Mouse (Mus musculus) retina, adult 2 months (tissue): ENCODE measurements at regions not wholly inside any gene's neighbourhood (a gene's known extent, or its start where the extent isn't known, plus 50 kb on each side); places are given as distances from the start of the nearest gene placed in this dataset.

Experiments used
- DNase-seq: peaks from one replicate; pipeline ENCODE4 v3.0.0-alpha.2; 2012; ENCODE audit warnings: low read depth, low spot score

DNA sequence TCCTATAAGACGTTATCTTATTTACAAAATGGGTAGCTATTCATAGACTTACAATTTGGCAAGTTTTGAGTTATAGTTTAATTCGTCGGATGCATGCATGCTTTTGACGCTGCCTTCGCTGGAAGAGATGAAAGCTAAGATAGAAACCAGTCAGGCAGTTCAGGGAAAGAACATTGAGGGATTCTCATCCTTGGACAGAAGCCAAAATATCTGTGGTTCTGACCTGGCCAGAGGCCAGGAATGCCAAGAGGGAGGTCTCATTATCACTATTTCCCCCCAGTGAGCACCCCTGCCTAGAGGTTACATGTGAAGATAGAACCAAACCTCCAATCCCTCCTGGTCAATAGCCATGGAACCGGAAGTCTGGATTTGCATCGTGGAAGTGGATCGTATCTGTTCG, 167.1 kb upstream of the Ankrd55 start:
- no peak for DNase-seq

DNA sequence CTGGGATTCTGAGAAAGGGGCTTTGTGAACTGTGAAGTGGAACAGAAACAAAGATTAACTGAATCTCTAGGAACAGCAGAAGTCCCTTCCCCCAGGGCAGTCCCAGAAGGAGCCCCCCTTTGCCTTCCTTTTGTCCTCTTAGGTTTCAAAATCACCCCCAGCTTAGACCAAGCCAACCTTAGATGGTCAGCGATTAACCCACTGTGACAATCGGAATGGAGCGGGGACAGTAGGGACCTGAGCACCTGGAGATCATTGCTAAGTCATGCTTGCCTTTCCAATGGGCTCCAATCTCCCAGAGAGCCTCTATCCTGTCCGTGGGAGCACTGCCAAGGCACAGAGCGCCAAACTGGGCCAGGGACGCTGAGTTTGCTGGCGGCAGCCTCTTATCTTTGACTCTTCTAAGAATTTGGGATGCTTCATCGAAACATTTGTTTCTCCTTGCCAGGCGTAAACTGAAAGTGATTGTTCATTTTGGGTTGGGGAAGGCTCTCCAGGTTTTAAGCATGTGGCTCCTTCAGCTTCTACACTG, 165.3 kb upstream of the Ankrd55 start:
- no peak for DNase-seq

DNA sequence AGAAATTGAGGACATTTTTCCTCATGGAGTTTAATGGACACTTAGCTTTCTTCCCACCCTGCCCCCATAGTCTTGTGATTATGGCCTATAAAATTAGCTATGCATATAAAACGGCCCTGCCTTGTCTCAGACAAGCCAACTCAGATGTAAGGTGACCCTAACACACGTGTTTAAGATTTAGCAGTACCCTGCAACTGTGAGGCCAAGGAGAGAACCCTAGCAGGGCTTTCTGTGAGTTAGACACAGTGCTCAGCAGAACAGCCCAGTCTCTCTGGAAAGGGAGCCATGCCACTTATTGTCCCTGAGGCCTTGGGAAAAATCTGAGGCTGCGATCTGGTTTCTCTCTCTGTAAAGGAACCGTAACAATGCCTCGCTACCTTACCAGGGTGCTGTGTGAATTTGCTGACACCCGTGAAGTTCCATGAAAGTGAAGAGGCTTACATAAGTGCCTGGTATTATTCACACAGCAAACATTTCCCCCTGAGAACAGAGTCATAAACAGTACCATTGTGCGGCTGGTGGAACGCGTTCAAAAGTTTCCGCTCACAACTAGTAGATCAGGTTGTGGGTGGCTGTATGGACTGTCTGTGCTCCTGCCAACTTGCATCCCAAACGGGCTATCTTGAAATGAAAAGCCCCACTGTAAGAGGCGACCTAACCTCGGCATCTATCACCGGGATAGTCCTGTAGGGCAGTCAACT, 162.3 kb upstream of the Ankrd55 start:
- no peak for DNase-seq

DNA sequence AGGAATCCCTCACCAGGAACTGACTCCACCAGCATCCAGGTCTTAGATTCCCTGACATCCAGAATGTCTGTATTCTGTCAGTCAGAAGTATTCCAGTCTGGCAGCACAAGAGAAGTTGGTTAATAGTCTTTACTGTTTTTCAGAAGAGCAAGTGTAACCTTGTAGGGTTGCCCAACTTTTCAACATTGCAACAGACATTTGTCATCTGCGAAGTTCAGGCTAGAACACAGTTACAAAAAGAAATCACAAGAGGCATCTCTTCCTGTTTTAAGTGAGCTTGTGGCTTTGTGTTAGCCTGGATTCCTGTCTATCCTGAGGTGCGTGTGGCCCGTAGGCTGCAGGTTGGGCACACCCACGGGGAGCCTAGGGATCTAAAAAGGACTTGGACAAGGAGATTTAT, 158.0 kb upstream of the Ankrd55 start:
- DNase-seq: no peak

DNA sequence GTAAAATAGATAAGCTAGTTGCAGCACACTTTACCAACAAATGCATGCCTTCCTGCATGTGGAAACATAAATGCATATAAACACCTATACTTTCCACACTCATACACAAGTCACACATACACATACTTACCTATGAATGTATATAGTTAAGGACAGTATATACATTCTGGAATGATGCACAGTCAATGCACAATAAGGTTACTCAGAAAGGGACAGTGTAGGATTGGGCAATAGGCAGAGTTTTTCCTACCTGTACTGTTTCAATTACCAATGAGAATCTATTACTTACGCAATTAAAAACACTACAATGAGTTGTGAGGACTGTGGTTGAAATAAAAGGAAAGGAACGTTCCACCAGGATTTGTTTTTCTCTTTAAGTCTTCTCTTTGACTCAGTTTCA, 157.5 kb upstream of the Ankrd55 start:
- DNase-seq: no peak

DNA sequence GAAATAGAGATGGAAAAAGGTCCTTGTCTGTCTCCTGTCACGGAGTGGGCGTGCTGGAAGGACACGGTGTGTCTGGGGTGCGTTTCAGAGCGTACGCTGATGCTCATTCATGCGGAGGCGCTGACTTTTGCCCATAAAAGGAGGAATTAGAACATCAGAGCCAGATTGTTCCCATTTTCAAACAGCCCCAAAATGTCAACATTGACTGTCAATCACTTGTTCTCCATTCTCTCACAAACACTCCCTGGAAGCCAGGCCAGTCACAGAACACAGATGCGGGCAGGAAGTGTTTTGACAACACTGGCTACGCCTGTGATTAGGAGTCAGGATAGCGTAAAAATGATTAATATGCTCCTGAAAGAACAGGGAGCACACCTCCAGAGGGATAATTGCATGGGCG, 157.1 kb upstream of the Ankrd55 start:
- no peak for DNase-seq

DNA sequence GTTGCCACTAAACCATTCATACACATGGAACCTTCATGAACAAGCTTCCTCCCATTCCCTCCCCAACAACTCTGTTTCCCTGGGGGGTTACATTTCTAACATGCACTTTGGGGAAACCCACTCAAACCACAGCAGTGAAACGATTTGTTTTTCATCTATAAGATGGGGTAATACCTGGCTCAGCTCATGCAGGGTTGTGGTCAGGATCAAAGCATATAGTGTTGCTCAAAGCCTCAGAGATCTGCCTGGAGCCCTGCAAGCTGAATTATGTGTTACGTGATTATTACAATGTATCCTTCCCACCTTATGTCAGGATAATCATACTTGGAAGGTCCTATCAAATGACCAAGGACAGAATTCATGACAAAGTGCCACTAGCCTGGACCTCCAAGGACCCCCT, 154.5 kb upstream of the Ankrd55 start:
- no peak for DNase-seq

DNA sequence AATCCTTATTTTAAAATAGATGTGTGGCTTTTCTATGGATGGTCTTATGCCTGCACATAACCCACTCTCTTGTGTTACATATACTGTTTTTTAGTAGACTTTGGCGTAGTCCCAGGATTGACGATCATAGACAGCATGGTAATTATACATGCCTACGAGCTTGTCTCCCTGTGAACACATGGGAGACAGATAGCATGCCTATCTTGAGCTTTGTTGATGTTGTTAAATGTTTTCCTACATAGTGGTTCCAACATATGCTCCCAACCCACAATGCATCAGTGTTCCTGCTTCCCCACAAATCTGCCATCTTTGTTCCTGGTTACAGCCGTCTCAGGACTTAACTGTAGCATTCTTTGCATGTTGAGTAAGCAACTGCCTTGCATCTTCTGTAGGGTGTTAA, 153.6 kb upstream of the Ankrd55 start:
- no peak for DNase-seq

DNA sequence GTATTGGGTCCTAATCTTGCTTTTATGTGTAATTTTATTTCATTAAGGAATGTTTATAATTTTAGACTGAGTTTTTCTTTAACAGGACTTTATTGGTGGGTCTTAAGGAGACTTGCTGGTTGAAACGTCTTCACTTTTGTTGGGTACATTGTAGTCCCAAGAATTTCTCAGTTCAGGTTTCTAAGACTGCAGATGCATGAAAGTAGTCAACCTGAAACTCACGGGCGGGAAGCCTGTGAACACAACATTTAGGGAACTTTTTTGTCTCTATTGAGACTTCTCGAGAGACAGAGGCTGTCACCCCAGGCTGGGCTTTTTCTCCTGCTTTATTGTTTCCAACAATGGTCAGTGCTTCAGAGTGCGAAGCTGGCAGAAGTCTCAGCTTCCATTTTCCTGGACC, 152.5 kb upstream of the Ankrd55 start:
- DNase-seq: no peak

DNA sequence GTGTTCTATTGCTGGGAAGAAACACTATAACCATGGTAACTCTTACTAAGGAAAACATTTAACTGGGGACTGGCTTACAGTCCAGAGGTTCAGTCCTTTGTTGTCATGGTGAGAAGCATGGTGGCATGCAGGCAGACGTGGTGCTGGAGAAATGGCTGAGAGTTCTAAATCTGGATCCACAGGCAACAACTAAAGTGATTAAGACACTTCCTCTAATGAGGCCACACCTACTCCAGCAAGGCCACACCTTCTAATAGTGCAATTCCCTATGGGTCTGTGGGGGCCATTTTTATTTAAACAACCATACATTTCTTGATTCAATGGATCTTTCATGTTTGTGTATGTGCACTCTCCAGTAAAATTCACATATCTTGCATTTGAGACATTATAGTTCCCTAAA, 151.4 kb upstream of the Ankrd55 start:
- DNase-seq: no peak

DNA sequence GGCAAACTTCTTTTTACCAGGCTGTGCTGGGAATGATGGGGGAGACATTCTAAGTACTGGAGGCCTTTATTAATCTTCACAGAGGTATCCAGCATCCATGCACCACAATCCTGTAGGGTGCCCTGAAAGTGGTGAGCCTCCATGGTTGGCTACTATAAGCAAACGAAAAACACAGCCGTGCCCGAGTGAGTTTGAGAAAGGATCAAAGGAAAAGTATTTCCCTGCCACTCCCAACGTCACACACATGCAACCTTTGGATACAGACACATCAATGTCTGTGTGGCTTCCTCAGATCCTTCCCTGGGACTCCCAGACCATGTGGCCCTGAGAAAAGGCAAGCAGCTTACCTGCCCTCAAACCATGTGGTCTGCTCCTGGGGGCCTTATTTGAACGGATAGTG, 147.4 kb upstream of the Ankrd55 start:
- no peak for DNase-seq

DNA sequence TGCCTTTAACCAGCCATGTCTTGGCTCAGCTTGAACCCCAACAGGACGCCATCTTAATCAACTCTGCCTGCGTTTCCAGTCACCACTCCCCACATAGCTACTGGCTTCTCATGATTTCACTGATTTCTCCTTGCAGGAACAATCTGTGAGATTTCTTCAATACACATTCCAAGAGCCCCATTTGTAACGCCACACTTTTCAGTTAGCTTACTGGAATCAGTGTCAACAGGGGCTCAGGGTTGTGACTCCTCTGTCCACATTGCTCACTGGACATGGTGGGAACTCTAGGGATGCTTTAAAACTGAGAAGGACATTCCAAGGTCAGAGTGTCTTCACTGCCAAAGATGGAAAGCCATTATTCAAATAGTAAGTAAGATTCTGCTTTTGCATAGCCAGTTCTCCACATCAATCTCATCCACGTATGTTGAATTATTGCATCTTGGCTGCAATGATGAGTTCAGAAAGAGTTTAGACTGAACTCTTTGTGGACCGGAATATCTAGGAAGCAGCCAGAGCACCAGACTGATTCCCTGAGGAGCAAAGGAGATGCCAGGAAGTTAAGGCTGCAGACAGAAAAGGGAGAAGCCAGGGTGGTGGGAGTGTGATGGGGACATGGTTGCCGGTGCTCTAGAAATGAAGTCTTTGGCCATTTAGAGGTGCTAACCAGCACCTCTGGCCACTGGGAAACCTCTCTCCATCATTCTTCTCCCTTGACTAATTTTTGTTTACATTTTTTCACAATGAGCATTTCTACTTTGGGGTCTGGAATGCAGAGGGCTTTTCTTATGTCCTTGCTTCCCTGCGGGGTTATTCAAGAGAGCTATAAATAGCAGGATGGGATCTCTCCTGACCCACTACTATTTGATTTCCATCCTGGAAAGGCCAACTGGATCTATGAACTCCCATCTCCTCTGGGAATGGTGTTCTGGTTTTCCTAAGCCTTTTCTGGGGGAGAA, 143.6 kb upstream of the Ankrd55 start:
- no peak for DNase-seq

DNA sequence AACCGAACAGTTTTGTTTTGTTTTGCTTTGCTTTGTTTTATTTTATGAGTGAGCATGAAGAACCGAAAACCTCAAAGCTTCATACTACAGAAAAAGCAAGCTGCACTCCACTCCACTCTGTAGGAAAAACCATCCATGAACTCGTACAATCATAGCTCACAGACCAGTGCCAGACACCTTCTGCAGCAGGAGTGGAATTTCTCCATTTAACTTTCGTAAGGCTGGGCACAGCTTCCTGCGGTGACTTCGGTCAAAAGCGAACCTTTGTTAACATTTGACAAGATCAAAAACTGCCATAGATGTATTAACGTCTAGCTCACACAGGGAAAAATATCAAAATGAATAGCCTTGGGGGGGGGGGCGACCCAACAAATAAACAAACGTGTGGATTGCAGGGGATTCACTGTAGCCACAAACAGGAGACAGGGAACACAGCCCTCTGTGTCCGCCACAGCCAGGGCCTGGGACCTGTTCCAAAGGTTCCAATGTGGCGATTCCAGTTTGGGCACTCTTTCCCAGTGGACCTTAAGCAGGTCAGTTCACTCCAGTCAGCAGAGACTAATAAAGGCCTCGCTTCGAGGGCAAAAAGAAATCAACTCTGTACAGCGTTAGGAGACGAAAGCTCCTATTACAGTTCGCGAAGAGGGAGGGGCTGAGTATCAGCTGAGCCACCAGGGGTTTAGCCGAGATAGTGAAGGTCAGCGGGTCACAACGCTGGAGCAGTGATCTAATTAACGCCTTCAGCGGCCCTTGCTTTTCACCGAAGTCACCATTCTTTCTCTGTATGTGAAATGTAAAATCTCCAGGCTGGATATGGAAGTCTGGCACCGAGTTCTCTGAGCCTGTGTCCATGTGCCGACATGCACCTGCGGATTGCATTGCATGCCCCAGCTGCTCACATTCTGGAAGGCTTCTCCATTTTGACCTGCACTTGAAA, 135.4 kb upstream of the Ankrd55 start:
- peak; percentile 47 for DNase-seq

DNA sequence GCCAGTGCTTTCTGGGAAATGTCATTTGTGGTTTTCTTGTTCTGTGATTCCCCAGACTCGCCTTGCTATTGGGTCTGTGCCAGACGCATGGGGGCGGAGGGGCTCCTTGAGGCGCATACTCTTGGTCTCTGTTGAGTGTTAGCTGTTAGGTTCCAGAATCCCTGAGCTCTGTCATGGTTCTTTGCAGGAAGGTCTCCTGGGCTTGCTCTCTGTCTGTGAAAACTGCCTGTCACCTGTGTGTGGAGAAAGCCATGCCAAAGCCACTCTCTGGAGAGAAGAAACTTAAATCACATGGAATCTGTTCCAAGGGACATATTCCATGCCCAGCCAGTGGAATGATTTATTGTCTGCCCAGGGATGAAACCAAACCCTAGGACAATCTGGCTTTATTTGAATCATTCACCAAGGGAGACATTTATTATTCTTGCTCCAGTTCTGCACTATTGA, 134.5 kb upstream of the Ankrd55 start:
- DNase-seq: no peak

DNA sequence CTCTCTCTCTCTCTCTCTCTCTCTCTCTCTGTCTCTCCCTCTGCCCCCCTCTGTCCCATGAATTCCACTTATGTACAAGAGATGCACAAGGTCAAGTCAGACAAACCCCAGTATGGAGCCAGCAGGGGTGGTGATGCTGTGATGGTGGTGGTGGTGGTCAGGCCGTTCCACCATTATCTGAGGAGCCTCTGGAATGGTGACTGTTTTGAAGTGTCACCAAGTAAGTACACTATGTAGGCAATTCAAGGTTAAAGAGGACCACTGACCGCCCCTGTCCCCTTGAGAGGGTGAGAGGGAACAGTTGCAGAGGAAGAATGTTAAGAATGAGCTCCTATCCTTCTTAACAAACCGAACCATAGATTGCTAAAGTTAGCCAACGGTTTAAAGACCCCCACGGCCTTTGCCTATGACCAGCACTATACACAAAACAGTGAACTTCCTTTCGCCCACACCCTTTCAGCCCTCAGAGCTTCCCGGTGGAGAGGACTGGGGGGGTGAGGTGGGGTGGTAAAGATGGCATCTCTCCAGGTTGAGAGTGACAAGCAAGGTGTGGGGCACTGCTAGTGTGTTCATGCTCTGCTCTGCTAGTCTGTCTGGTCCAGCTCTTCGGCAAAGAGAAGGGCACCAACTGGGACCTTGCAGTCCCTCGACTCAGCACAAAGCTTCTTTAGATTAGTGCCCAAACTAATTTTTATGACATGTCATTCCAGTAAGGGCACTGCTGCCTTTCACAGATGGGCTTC, 128.7 kb upstream of the Ankrd55 start:
- peak; percentile 54 for DNase-seq

DNA sequence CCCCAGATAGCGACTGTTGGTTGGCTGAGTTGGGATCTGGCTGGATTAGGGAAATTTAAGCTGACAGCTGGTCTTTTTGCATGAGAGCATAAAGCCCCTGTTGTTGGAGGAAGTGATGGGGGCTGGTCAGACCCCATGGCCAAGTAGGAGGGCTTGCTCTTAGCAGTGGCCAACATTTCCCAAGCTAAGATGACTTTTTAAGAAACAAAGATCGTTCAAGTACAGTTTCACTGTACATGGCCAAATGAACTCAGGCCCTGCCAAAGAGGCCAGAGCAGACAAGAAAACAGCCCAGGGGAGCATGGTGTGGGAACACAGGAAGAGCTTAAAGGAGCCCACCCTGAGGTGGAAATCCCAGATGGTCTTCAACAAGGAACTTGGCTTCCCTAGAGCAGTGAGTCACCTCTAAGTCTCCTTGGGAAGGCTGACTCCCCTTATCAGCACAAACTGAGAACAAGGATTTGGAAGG, 128.0 kb upstream of the Ankrd55 start:
- DNase-seq: no peak

DNA sequence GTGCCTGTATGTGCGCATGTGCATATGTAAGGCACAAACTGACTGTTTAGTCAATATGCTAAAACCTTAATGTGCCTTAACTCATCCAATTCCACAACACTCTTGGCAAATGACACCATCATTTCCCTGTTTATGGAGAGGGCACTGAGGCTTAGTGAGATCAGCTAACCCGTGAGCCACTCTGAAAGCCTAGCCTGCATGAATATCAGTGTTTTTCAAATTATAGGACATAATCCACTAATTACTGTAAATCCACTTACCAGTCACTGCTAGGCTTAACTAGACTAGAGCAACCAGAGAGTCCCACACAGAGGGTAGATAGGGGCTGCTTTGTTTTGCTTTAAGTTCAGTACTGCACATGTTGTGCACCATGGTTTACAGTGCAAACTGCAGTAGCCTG, 127.5 kb upstream of the Ankrd55 start:
- no peak for DNase-seq

DNA sequence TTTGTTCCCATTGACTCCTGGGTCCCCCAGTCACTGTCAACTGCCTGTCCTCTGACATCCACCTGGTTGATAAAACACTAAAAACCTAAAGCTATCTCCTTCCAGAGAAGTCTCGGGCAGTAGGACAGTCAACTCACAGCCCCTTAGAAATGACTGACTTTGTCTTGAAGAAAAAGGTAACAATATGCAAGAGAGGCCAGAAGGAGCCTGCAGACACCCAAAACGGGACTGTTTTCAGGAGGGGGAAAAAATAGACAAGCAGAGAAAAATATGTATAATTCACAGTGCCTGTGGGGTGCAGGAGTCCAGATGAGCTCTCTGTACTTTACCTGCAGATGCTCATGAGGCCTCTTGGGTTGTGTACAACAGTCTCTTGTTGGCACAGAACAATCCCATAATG, 126.4 kb upstream of the Ankrd55 start:
- DNase-seq: no peak

DNA sequence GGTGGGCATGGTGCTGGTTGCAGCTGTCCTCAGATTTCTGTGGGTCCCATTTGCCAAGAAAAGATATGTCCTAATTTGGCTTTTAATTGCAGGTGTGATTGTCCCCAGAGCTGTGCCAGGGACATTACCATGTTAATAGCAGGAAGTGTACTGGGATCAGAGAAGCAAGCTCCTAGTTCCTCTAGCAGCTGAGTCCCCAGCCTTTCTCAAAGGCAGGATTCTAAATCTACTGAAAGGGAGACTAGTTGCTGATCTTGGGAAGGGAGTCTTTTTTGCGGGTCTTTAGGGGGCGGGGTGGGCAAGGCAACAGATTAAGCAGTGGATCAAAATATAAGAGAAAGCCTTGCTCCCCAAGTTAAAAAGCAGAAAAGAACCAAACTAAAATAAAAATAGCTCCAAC, 122.3 kb upstream of the Ankrd55 start:
- DNase-seq: no peak

DNA sequence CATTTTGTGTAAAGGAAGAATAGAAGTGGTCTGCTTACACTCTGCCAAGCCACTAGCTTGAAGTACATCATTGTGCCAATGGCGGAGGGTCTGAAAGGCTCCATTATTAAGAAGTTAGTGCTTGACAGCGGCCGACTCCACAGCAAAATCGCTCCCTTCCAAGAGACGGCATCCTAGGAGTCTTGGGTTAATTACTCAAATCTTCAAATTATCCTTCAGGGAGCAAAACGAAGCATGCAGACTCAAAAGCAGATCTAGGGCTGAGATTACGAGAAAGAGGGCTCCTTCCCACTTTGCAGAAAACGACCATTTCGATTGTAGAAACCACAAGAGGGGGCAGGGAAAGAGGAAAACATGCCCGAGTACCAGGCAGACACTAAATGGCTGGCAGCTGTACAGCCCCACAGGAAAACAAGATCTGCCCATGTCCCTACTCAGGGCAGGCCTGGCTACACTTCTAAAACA, 121.9 kb upstream of the Ankrd55 start:
- DNase-seq: no peak

DNA sequence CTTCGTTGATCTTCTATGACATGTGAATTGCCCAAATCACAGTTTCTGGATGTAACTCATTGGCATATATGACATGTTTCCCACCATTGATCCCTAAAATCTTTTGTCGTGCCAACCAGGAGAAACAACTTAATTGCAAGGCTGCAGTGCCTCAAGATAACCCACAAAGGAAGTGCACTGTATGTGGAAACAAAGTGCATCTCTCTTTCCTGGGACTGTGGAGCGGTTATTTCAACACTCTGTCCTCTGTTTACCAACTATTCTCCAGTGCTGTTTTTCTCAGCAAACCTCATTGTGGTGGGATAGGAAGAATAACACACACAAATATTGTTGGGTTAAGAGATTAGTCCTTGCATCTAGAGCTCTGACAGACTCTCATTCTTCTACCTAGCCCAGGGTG, 119.8 kb upstream of the Ankrd55 start:
- DNase-seq: no peak
